Mouse (Mus musculus): ENCODE results near the gene Mt3. TPM values are rescaled to one million over a fixed set of nuclear protein-coding genes. Genes with fewer than 3 reads are reported as not detected.

The Mt3 gene
- 215 and 245 TPM in 2 replicates for polyA plus RNA-seq (2014; fragmentation: Nextera tagmentation; extraction: Ambion mirVana)

DNA sequence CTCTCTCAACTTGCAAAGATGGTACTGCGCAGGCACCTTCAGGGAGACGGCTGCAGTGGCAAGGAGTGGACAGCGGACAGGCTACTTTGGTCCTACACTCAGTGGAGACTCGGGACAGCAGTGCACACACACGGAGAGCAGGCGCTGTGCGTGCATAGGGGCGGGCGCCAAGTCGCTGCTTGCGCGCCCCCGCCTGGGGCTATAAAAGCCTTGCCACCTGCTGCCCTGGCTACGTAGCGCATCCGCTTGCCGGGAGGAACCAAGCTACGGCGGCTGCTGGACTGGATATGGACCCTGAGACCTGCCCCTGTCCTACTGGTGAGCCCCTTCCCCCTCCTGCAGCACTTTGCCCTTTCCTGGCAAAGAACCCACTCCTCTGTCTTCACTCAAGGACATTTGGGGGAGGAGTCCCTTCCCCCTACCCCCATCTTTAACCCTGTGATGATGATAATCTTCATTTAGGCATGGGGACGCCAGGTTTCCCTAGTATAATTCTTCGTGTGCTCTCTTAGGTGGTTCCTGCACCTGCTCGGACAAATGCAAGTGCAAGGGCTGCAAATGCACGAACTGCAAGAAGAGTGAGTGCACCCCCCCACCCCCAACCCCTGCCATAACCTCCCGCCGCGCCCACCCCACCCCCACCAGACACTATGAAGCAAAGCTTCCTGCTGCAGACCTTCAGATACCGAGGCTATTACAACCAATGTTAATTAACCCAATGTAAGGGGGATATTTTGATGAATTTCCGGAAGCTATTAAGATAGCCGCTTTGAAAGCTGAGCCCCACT, at the start of gene Mt3:
Gene Mt3, plus strand, starts transcription at position 95 of the 788 bp plus-strand sequence.
- Histone ChIP-seq H3K27me3 (ENCODE audit: control insufficient read depth, insufficient read depth, low read length) (no peaks in the 10 kb centered on the region), H3K27ac (peak within 1 kb of the TSS; percentile 57), H3K4me1 (replicated peaks; ENCODE audit: control insufficient read depth, insufficient read depth, low read length) (peaks cover 17% of the 10 kb centered on the region), H3K36me3 (replicated peaks; ENCODE audit: control insufficient read depth, insufficient read depth) (no peaks in the 10 kb centered on the region), H3K4me3 (replicated peaks; ENCODE audit: low read length) (peak within 1 kb of the TSS; percentile 37), H3K9ac (peak within 1 kb of the TSS; percentile 55), H3K4me2 (replicated peaks) (peak within 1 kb of the TSS; percentile 77), H3K9me3 (ENCODE audit: control insufficient read depth, low read length) (no peaks in the 10 kb centered on the region)
- DNase-seq (ENCODE audit: low spot score) (peak; percentile 76), ATAC-seq (ENCODE audit: low FRiP score) (peak; percentile 86)
- WGBS: 2% methylated on average over 28 of the region's 29 CpGs

DNA sequence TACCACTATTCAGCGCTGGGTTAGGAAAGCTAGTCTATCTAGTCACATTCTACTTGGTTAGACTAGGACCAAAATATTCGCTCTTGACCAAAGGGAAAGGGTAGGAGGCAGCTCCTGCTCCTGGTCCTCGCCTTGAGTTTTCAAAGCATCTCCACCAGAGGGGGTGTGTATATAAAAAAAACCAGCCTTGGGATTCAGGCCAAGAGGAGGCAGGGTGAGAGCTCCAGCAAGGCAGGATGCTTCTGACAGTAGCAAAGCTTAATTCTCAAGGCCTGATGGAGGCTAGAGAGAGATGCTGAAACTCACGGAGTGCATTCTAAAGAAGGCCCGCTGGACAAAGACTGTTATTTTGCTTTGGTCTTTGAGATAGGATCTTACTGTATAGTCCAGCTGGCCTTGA, 48.3 kb upstream of the Mt3 start:
- ATAC-seq (ENCODE audit: low FRiP score): no peak
- Histone ChIP-seq H3K27me3 (ENCODE audit: control insufficient read depth, insufficient read depth, low read length) (no peaks in the 10 kb centered on the region), H3K4me2 (replicated peaks) (no peak overlapping the region), H3K27ac (no peak overlapping the region), H3K4me3 (replicated peaks; ENCODE audit: low read length) (no peak overlapping the region), H3K36me3 (replicated peaks; ENCODE audit: control insufficient read depth, insufficient read depth) (no peaks in the 10 kb centered on the region), H3K9me3 (ENCODE audit: control insufficient read depth, low read length) (no peaks in the 10 kb centered on the region), H3K4me1 (replicated peaks; ENCODE audit: control insufficient read depth, insufficient read depth, low read length) (peaks cover under 1% of the 10 kb centered on the region; the same call in 1 of the 2 replicates), H3K9ac (no peak overlapping the region)
- no peak for DNase-seq (ENCODE audit: low spot score)
- 54% methylated on average over 5 of the region's 5 CpGs for WGBS

GRCm38 (mm10) chr8:94107871-94108270, 44.5 kb upstream of the Mt3 start:
- H3K4me2 ChIP-seq (replicated peaks): no peak overlapping the region

DNA sequence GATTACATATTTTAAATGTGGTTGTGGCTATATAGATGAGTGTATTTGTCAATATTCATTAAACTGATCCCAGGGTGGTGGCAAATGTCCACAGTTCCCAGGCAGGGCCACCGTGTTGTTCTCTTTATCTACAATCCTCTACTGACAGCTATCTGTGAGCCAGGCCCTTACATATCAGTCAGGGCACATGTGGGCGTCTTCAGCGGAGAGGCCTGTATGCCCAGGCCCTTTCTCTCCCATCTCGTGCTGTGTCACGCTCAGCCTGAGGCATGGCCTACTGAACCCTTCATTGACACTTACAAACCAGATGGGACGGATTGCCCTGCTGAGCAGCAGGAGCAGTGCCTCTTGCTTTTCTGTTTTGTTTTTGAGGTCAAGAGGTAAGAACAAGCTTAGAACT, 43.0 kb upstream of the Mt3 start:
- no peak overlapping the region for H3K4me2 ChIP-seq (replicated peaks)
- H3K4me3 ChIP-seq (replicated peaks; ENCODE audit: low read length): no peak overlapping the region
- H3K9me3 ChIP-seq (ENCODE audit: control insufficient read depth, low read length): no peaks in the 10 kb centered on the region
- H3K36me3 ChIP-seq (replicated peaks; ENCODE audit: control insufficient read depth, insufficient read depth): no peaks in the 10 kb centered on the region
- no peak for DNase-seq (ENCODE audit: low spot score)
- no peak overlapping the region for H3K27ac ChIP-seq
- no peak for ATAC-seq (ENCODE audit: low FRiP score)
- WGBS: 57% methylated on average over 6 of the region's 6 CpGs
- no peaks in the 10 kb centered on the region for H3K27me3 ChIP-seq (ENCODE audit: control insufficient read depth, insufficient read depth, low read length)
- H3K4me1 ChIP-seq (replicated peaks; ENCODE audit: control insufficient read depth, insufficient read depth, low read length): no peaks in the 10 kb centered on the region
- H3K9ac ChIP-seq: no peak overlapping the region

More at GRCm38 (mm10) chr8:94107871-94108270, 44.5 kb upstream of the Mt3 start:
- DNase-seq (ENCODE audit: low spot score) (no peak), ATAC-seq (ENCODE audit: low FRiP score) (no peak)
- Histone ChIP-seq H3K27ac (no peak overlapping the region), H3K27me3 (ENCODE audit: control insufficient read depth, insufficient read depth, low read length) (no peaks in the 10 kb centered on the region), H3K4me1 (replicated peaks; ENCODE audit: control insufficient read depth, insufficient read depth, low read length) (no peaks in the 10 kb centered on the region), H3K9me3 (ENCODE audit: control insufficient read depth, low read length) (no peaks in the 10 kb centered on the region), H3K9ac (no peak overlapping the region), H3K4me3 (replicated peaks; ENCODE audit: low read length) (no peak overlapping the region), H3K36me3 (replicated peaks; ENCODE audit: control insufficient read depth, insufficient read depth) (no peaks in the 10 kb centered on the region)
- WGBS: 84% methylated on average over 3 of the region's 3 CpGs

- Histone ChIP-seq H3K4me3 (replicated peaks; ENCODE audit: low read length) (no peak overlapping the region), H3K9me3 (ENCODE audit: control insufficient read depth, low read length) (no peaks in the 10 kb centered on the region), H3K4me1 (replicated peaks; ENCODE audit: control insufficient read depth, insufficient read depth, low read length) (no peaks in the 10 kb centered on the region), H3K36me3 (replicated peaks; ENCODE audit: control insufficient read depth, insufficient read depth) (no peaks in the 10 kb centered on the region), H3K4me2 (replicated peaks) (no peak overlapping the region), H3K27me3 (ENCODE audit: control insufficient read depth, insufficient read depth, low read length) (no peaks in the 10 kb centered on the region), H3K9ac (no peak overlapping the region), H3K27ac (no peak overlapping the region)
- DNase-seq (ENCODE audit: low spot score): no peak
- 69% methylated on average over 5 of the region's 5 CpGs for WGBS
- ATAC-seq (ENCODE audit: low FRiP score): no peak
Observed at GRCm38 (mm10) chr8:94109835-94110234, 42.6 kb upstream of the Mt3 start.

DNA sequence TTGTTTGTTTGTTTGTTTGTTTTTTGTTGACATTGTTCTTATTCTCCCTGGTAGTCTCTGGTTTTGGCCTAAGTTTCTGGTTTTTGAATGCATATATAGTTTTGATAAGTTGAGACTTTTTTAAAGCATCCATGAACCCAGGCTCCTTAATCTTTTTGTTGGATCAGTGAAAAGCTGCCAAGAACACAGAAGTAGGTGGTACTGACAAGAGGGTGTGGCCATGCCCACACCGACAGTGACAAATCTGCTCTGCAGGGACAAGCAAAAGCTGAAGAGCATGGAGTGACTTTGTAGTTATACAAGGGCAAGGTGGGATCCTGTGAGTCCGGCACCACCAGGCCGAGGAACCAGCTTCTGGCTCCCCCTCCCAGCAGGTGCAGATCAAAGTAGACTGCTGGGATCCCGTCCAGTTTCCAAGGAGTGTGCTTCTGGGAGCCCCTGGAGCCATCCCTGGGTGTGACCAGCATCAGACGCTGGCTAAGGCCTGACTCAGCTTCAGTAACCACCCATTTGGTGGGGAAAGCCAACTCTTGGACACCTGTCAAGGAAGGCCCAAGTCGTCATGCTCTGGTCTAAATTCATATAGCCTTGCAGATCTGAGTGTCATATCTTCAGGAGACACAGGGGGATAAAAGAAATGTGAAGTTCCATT, 41.8 kb upstream of the Mt3 start:
- no peaks in the 10 kb centered on the region for H3K9me3 ChIP-seq (ENCODE audit: control insufficient read depth, low read length)
- no peaks in the 10 kb centered on the region for H3K36me3 ChIP-seq (replicated peaks; ENCODE audit: control insufficient read depth, insufficient read depth)
- no peaks in the 10 kb centered on the region for H3K27me3 ChIP-seq (ENCODE audit: control insufficient read depth, insufficient read depth, low read length)
- DNase-seq (ENCODE audit: low spot score) (no peak), ATAC-seq (ENCODE audit: low FRiP score) (no peak)
- H3K4me3 ChIP-seq (replicated peaks; ENCODE audit: low read length): no peak overlapping the region
- no peak overlapping the region for H3K9ac ChIP-seq
- H3K4me1 ChIP-seq (replicated peaks; ENCODE audit: control insufficient read depth, insufficient read depth, low read length): no peaks in the 10 kb centered on the region
- no peak overlapping the region for H3K4me2 ChIP-seq (replicated peaks)
- 64% methylated on average over 6 of the region's 6 CpGs for WGBS
- no peak overlapping the region for H3K27ac ChIP-seq

GRCm38 (mm10) chr8:94113435-94113834, 39.0 kb upstream of the Mt3 start:
- H3K4me1 ChIP-seq (replicated peaks; ENCODE audit: control insufficient read depth, insufficient read depth, low read length): no peaks in the 10 kb centered on the region
- DNase-seq (ENCODE audit: low spot score) (no peak), ATAC-seq (ENCODE audit: low FRiP score) (no peak)
- H3K36me3 ChIP-seq (replicated peaks; ENCODE audit: control insufficient read depth, insufficient read depth): no peaks in the 10 kb centered on the region
- no peak overlapping the region for H3K9ac ChIP-seq
- no peaks in the 10 kb centered on the region for H3K27me3 ChIP-seq (ENCODE audit: control insufficient read depth, insufficient read depth, low read length)
- no peak overlapping the region for H3K4me3 ChIP-seq (replicated peaks; ENCODE audit: low read length)
- H3K27ac ChIP-seq: no peak overlapping the region
- WGBS: 33% methylated on average over 1 of the region's 1 CpGs
- H3K9me3 ChIP-seq (ENCODE audit: control insufficient read depth, low read length): no peaks in the 10 kb centered on the region
- H3K4me2 ChIP-seq (replicated peaks): no peak overlapping the region

DNA sequence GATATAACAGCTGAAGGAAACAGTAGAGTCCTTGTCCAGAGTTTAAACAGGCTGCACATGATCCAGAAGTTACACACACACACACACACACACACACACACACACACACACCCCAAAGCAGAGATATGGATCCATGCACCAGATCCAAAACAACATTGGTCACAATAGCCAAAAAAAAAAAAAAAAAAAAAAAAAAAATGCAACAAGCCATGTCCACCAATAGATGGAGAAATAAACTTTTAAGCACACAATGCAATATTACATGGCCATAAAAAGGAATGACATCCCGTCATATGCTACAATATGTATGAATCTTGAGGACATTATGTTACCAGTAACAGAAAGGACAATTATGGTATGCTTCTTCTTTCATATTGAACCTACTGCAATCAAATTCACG, 38.4 kb upstream of the Mt3 start:
- Histone ChIP-seq H3K9me3 (ENCODE audit: control insufficient read depth, low read length) (no peaks in the 10 kb centered on the region), H3K9ac (no peak overlapping the region), H3K4me1 (replicated peaks; ENCODE audit: control insufficient read depth, insufficient read depth, low read length) (peaks cover 5% of the 10 kb centered on the region), H3K4me2 (replicated peaks) (no peak overlapping the region), H3K27me3 (ENCODE audit: control insufficient read depth, insufficient read depth, low read length) (no peaks in the 10 kb centered on the region), H3K4me3 (replicated peaks; ENCODE audit: low read length) (no peak overlapping the region), H3K27ac (no peak overlapping the region), H3K36me3 (replicated peaks; ENCODE audit: control insufficient read depth, insufficient read depth) (no peaks in the 10 kb centered on the region)
- 94% methylated on average over 2 of the region's 2 CpGs for WGBS
- ATAC-seq (ENCODE audit: low FRiP score): no peak
- no peak for DNase-seq (ENCODE audit: low spot score)

DNA sequence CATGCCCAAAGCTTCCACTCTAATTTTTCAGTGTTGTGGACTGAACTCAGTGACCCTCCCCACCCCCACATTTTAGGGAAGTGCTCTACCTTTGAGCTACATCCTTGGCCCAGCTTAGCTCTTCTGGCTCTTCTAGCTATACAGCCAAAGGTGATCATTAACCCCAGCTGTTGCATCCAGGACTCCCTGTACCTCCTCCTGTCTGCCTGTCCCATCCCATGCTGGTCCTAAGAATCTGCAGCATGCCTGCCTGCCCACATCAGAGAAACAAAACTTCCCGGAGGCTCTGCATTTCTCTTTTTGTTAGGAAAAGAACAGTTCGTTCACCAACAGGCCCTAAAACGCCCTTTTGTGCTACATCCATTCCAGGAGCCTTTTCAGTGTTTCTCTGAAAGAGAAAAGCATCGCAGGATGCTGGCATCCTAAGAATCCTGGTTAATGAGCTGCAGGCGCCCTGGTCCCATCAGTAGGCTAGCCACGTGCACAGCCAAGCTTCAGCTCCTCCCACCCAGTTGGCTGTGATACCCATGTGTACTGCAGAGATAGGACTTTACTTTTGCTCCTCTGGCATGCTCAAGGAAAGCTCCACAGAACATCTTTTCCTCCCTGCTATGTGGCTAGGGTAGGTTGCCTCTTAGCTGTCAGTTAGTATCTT, 33.5 kb upstream of the Mt3 start:
- Histone ChIP-seq H3K27ac (peak overlapping the region; percentile 83), H3K4me1 (replicated peaks; ENCODE audit: control insufficient read depth, insufficient read depth, low read length) (peaks cover 12% of the 10 kb centered on the region), H3K9me3 (ENCODE audit: control insufficient read depth, low read length) (no peaks in the 10 kb centered on the region), H3K9ac (peak overlapping the region; percentile 14; the same call in 1 of the 2 replicates), H3K4me2 (replicated peaks) (peak overlapping the region; percentile 19), H3K36me3 (replicated peaks; ENCODE audit: control insufficient read depth, insufficient read depth) (no peaks in the 10 kb centered on the region), H3K27me3 (ENCODE audit: control insufficient read depth, insufficient read depth, low read length) (no peaks in the 10 kb centered on the region), H3K4me3 (replicated peaks; ENCODE audit: low read length) (no peak overlapping the region)
- 2% methylated on average over 6 of the region's 6 CpGs for WGBS
- DNase-seq (ENCODE audit: low spot score): peak; percentile 75
- peak; percentile 91 for ATAC-seq (ENCODE audit: low FRiP score)
